Mouse (Mus musculus): Measurements from ENCODE around the gene Gng7. TPM values are rescaled to one million over a fixed set of nuclear protein-coding genes. Genes with fewer than 3 reads are reported as not detected.
A peak's percentile ranks its signal among the peaks of the same experiment; 100 is the strongest.
"Not testable (repeated sequence)": the region's sequence is repeated elsewhere in the genome, so short reads cannot be mapped to it uniquely, and the experiment has no call there.

Gene Gng7
- 4.5 and 7.8 TPM in 2 replicates for total RNA-seq (2021)
- long read RNA-seq, transcript Gng7-201 (4 exons, 3,362 nt): major isoform, 6 of 7 reads
- long read RNA-seq, partial matches to known transcripts: 0 of 7 reads
- long read RNA-seq, other reads (novel, unspliced or antisense): 1 of 7 reads

GRCm38 (mm10) chr10:81014393-81015384 lies at the start of gene Gng7:
TSS of gene Gng7 (minus strand) at chr10:81014945.
- DNase-seq: peak; percentile 95

DNA sequence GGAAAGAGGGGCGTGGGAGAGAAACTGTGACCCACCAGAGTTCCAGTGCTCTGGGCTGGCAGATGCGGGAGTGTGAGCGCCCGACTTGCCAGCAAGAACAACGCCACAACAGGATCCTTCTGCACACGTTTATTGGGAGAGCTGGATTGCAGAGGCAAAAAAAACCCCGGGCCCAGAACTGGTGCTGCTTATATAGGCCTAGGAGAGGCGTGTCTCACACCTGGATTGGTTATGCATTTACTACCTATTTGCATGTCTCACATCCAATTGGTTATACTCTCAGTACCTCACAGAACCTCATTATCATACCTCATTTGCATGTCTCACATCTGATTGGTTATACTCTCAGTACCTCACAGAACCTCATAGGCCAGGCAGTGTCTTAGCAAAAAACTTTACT lies 49.8 kb upstream of the Gng7 start:
- DNase-seq: not testable (repeated sequence)

- DNase-seq: no peak
Measured at GRCm38 (mm10) chr10:81062710-81063109, 48.0 kb upstream of the Gng7 start.

DNA sequence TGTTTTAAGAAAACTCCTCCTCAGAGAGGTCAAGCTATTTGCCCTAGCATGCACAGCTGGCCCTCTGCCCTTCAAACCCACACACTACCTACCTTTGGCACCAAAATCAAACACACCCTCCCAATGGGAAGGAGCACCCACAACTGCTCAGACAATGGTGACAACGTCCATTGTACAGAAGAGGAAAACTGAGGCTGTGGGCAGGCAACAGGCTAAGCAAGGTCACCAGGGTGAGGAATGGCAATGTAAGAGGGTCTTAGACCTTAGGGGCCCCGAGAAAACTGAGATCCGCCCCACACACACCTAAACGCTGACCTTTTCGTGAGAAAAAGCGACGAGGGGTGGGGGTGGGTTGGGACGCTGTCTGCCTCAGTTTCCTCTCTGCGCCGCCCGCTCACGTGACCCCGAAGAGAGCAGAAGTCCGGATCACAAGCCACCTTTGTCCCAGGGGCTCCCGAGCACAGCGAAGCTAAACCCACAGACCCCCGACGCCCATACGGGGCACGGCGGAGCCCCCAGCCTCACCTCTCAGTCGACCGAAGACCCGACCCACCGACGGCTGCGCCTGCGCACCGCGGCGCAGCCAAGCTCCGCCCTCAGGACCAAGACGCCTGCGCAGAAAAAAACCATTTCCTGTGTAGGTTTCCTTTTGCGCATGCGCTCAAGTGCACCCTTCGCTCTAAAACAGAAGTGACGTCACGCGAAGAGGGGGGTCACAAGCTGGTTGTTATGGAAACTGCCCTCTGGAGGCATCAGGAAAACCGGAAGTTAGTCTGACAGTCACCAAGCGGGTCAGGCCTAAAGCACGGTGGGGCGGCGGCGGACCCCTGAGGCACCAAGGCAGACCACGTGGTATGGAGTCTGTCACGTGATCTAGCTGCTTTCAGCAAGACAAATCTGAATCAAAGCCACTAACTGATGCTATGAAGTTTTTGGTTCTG lies 45.1 kb upstream of the Gng7 start, which contains the start of gene Sgta:
Gene Sgta, minus strand, starts transcription at position 579 of the 941 bp plus-strand sequence.
- DNase-seq: peak; percentile 96

- peak; percentile 16 for DNase-seq
Measured at GRCm38 (mm10) chr10:81058896-81059295, 44.2 kb upstream of the Gng7 start.

- DNase-seq: peak; percentile 18
Measured at GRCm38 (mm10) chr10:81057406-81058130, 42.8 kb upstream of the Gng7 start.

DNA sequence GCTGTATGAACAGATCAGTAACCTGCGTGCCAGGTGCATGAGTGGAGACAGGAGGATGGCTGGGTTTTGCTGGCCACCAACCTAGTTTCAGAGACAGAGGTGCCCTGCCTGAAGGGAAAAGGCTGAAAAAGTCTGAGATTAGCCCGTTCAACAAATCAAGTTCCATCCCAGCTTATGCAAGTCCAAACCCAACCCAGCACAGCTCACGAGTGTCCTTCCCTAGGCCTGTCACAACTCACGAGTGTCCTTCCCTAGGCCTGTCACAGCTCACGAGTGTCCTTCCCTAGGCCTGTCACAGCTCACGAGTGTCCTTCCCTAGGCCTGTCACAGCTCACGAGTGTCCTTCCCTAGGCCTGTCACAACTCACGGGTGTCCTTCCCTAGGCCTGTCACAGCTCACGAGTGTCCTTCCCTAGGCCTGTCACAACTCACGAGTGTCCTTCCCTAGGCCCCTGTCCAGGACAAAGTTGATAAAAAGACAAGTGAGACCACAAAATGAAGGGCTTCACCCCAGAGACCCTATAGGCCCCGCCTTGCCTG lies 41.1 kb upstream of the Gng7 start:
- peak; percentile 3 for DNase-seq

- peak; percentile 1 for DNase-seq
Measured at GRCm38 (mm10) chr10:81055169-81055568, 40.4 kb upstream of the Gng7 start.

DNA sequence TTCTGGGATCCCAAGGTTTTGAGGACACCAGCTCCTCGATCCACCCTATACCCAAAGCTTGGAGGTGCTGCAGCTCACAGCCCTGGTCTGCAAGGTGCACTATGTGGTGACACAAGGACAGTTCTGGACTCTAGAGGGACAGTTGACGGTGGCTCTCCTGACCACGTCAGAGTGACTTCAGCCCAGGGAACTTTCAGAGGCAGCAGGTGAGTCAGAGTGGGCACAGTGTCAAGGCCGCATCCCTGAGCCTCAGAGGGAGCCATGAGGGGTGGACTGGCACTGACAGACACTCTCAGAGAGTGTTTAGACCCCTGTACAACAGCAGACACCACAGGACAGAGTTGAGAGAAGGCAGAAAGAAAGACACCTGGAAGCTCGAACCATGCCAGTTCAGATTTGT lies 37.8 kb upstream of the Gng7 start:
- peak; percentile 67 for DNase-seq

GRCm38 (mm10) chr10:81051133-81051532 lies 36.4 kb upstream of the Gng7 start:
- DNase-seq: no peak

DNA sequence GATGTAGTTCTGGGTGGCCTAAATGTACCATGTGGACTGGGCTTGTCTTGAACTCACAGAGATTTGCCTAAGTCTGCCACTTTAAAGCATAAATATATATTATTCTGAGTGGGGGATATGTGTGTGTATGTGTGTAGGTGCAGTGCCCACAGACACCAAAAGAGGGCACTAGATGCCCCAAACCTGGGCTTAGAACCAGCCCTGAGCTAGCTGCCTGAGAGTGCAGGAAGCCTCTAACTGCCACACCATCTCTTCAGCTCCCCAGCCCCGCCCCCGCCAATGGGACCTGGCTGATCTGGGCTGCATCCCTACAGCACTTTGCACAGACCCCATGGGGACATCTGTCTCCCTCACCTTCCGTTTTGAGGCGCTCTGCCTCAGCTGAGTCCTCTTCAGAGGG lies 35.9 kb upstream of the Gng7 start:
- DNase-seq: peak; percentile 12

- not testable (repeated sequence) for DNase-seq
Measured at GRCm38 (mm10) chr10:81045246-81045645, 30.5 kb upstream of the Gng7 start.

DNA sequence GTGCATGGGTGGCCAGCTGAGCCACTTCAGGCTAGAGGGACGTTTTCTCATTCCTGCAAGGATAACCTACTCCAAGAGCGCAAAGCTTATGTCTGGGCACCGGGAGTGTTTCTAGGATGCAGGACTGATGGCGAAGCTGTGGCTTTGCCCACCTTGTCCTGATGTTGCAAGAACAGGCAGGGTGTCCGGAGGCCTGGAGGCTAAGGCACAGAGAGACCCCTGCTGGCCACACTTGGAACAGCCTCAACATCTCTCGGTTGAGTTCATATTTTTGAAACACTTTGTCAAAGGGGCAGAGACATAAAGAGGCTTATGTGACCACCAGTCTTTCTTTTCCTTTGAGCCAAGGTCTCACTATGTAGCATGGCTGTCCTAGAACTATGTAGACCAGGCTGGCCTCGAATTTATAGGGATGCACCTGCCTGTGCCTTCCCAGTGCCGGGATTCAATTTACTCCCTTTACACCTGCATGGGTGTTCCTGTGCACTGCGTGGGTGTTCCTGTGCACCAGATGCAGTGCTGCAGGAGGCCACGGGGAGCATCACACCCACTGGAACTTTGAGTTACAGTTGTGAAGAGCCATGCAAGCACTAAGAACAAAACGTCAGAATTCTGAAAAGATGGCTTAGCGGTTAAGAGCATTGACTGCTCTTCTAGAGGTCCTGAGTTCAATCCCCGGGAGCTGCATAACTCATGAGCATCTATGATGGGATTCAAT lies 26.9 kb upstream of the Gng7 start:
- DNase-seq: peak; percentile 70

DNA sequence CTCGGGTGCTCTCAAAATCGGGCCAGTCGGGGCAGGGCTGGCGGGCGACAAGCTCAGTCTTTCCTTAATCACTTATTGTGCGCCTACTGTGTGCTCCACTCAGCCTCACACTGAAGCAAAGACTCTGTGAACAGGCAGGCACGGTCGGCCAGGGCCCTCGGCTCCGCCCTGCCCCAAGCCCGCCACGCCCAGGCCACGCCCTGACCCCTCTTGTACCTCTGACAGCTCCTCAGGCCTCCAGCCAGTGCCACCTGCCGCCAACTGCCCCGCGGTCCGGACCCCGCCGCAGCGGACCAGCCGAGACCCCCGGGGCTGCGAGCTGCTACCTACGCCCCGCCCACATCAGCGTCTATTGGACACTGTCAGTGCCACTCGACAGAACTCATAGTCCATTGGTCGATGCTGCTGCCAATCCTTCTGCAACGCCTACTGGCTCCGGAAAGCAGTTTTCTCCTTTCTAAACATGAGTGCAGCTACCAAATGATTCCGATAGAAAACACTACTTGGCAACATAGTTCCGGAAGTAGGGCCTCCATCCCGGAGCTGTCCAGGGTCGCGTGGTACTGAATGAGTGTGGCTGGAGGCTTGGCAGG lies 22.3 kb upstream of the Gng7 start, which contains the start of gene Slc39a3:
Gene Slc39a3, minus strand, starts transcription at position 439 of the 593 bp plus-strand sequence.
- peak; percentile 97 for DNase-seq

DNA sequence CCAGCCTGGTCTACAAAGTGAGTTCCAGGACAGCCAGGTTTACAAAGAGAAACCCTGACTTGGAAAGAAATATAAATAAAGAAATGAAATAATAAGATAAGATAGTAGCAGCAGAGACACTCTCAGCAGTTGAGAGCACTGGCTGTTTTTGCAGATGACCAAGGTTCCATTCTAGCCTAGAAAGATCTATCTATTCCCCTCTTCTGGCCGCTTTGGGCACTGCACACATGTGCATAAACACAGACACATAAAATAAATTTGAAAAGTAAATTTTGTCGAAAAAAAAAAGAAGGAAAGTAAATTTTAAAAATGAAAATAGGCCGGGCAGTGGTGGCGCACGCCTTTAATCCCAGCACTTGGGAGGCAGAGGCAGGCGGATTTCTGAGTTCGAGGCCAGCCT lies 21.5 kb upstream of the Gng7 start:
- DNase-seq: no peak

DNA sequence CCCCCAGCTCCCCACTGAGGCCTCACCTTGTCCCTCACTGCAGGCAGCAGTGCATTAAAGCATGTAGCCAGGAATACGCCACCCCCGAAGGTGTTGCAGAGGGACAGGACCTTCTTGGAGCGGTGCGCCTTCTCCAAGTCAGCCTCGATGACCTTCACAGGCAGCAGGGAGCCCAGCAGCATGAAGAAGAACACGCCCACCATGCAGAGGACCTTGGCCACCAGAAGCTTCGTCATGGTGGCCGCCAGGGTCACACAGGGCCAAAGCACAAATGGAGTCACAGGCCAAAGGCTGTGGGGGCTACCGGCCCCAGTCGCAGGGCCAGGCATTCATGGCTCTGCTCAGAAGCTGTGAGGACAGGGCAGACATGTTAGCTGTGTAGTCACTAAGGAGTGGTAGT lies 18.8 kb upstream of the Gng7 start:
- DNase-seq: peak; percentile 44

- no peak for DNase-seq
Measured at GRCm38 (mm10) chr10:81029031-81029430, 14.3 kb upstream of the Gng7 start.

GRCm38 (mm10) chr10:81028219-81028618 lies 13.5 kb upstream of the Gng7 start:
- no peak for DNase-seq

- peak; percentile 54 for DNase-seq
Measured at GRCm38 (mm10) chr10:81027331-81027730, 12.6 kb upstream of the Gng7 start.

DNA sequence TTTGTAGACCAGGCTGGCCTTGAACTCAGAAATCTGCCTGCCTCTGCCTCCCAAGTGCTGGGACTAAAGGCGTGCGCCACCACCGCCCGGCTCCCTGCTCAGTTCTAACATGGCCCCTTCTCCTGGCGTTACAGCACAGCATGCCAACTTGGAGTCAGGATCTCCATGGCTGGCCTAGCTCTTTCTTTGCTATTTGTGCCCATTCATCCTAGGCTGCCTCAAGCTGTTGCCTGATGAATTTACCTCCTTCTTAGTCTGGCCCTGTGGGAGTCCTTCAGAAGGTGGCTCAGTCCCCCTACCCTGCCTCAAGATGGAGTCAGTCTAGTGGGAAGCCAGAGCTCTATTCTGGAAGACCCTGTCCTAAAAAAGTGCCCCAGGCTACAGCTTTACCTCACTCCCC lies 12.1 kb upstream of the Gng7 start:
- no peak for DNase-seq
